Mouse (Mus musculus) megakaryocyte, embryonic 14.5 days (primary cell): ENCODE measurements around the gene Spi1.

Experiments
- FLI1 ChIP-seq: IDR thresholded peaks from 2 replicates; pipeline ENCODE4 v1.6.1; 2012; ENCODE audit warnings: low read length, inconsistent platforms, mixed read lengths
- GATA1 ChIP-seq: IDR thresholded peaks from 3 replicates; pipeline ENCODE4 v1.6.1; 2012; ENCODE audit warnings: mixed read lengths, low read length, inconsistent platforms, borderline replicate concordance

DNA sequence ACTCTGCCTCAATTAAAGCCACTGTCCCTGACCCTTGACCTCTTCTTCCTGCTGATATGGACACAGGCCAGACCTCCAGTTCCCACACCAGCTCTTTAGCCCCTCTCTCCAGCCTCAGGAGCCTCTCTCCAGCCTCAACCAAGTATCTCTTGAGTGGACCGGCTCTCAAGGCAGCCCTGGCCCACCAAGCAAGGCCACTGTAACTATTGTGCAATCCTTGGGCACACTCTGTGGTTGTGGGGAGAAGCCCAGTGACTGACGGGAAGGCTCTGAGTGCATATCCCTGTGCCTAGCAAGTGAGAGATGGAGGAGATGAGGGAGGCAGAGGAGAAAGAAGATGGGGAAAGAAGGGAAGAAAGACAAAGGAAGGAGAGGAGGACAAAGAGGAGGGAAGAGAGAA is 16.0 kb downstream of the Spi1 start:
- TF ChIP-seq GATA1 (no peak), FLI1 (no peak)
